Mouse (Mus musculus): ENCODE data around the gene Ptgfr. TPM values are rescaled to one million over a fixed set of nuclear protein-coding genes. Genes with fewer than 3 reads are reported as not detected.

The Ptgfr gene
- 1.2 and 2.0 TPM in 2 replicates for polyA plus RNA-seq (2015; fragmentation: Nextera tagmentation; extraction: Ambion mirVana)

DNA sequence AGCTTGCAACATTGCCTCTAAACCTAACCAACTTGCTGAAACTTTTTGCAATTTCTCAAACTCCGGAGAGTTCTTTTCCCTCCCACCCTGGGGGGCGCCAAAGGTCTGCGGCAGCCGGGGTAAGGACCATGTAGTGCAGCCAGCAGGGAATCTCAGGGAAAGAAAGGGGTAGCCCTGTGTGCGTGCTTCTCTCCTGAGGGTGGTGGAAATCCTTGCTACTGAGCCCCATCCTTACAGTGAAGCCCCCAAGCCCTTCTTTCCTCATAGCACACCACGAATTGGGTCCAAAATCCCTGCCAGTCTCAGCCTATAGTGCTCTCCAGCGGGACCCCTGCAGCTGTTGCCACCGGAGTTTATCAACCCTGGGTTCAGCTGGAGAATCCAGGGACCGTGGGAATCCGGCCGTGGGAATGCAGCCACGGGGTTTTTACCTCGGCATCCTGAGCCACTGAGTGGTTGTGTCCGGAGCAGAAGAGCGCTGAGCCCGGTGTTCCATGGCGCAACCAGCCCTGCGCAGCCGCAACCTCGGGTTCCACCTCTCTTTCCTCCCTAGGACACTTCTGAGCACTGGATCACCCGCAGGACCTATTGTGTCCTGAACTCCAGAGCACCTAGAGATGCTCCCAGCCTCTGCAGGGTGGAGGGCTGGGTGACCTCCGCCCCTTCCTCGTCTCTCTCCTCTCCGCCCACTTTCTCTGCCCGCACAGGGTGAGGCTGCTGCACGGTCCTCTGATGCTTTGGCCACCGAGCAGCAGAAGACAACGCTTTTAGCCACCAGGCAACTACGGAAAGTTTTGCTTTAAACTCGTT is at the start of gene Ptgfr:
Gene Ptgfr (minus strand): TSS at position 760 of the 810 bp plus-strand sequence.
- H3K9ac ChIP-seq (ENCODE audit: low read depth, low read length): peak within 1 kb of the TSS; percentile 54
- H3K9me3 ChIP-seq (ENCODE audit: control insufficient read depth, low read length): no peaks in the 10 kb centered on the region
- no peaks in the 10 kb centered on the region for H3K27me3 ChIP-seq (replicated peaks; ENCODE audit: control insufficient read depth, insufficient read depth, low read length)
- H3K27ac ChIP-seq (ENCODE audit: low read depth, low read length): no peak within 1 kb of the TSS
- no peaks in the 10 kb centered on the region for H3K36me3 ChIP-seq (ENCODE audit: control insufficient read depth, insufficient read depth, low read length)
- H3K4me2 ChIP-seq (ENCODE audit: low read length): peak within 1 kb of the TSS; percentile 74
- WGBS: under 1% methylated on average over 30 of the region's 30 CpGs
- peaks cover 7% of the 10 kb centered on the region for H3K4me1 ChIP-seq (ENCODE audit: control insufficient read depth, insufficient read depth, low read depth, low read length)
- ATAC-seq: peak; percentile 91
- peak within 1 kb of the TSS; percentile 47 for H3K4me3 ChIP-seq (ENCODE audit: low read length)

DNA sequence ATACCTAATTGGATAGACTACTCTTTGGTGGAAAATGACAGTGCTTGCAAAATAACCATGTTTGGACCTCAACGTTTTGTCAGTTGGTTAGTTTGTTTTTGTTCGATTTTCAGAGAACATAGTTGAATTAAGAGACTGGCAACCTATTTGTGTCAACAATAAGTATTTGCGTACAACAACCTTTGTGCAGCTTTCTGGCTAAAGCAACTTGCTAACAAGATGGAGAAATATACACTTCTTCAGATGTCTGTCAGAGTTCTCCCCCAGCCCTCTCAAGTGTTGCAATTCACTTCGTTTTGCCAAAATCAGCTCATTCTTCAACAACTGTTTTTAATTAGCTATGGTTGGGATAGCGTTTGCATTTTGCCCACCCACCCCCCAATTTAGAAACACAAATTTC is 46.5 kb upstream of the Ptgfr start:
- H3K27me3 ChIP-seq (replicated peaks; ENCODE audit: control insufficient read depth, insufficient read depth, low read length): no peaks in the 10 kb centered on the region
- 77% methylated on average over 5 of the region's 5 CpGs for WGBS
- no peak overlapping the region for H3K4me2 ChIP-seq (ENCODE audit: low read length)
- no peaks in the 10 kb centered on the region for H3K9me3 ChIP-seq (ENCODE audit: control insufficient read depth, low read length)
- no peak overlapping the region for H3K4me3 ChIP-seq (ENCODE audit: low read length)
- ATAC-seq: no peak
- H3K4me1 ChIP-seq (ENCODE audit: control insufficient read depth, insufficient read depth, low read depth, low read length): no peaks in the 10 kb centered on the region
- no peak overlapping the region for H3K9ac ChIP-seq (ENCODE audit: low read depth, low read length)
- no peaks in the 10 kb centered on the region for H3K36me3 ChIP-seq (ENCODE audit: control insufficient read depth, insufficient read depth, low read length)
- H3K27ac ChIP-seq (ENCODE audit: low read depth, low read length): no peak overlapping the region

DNA sequence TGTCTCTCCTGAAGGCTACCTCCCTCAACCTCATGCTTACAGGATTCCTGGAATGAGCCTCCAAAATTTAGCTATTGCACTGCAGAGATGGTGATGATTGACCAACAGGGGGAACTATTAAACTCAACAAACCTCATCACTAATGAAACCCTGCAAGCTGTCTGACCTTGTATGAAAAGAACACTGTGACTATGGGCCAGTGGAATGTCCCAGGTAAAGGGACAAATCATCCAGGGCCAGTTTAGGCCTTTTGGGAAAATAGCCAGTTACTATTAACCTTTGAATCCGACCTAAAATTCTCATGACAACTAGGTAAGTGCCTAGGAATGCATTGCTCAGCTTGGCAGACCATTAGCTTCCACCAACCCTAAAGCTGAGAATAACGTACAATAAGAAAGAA is 42.6 kb upstream of the Ptgfr start:
- Histone ChIP-seq H3K27ac (ENCODE audit: low read depth, low read length) (no peak overlapping the region), H3K4me1 (ENCODE audit: control insufficient read depth, insufficient read depth, low read depth, low read length) (no peaks in the 10 kb centered on the region), H3K9me3 (ENCODE audit: control insufficient read depth, low read length) (no peaks in the 10 kb centered on the region), H3K9ac (ENCODE audit: low read depth, low read length) (no peak overlapping the region), H3K27me3 (replicated peaks; ENCODE audit: control insufficient read depth, insufficient read depth, low read length) (no peaks in the 10 kb centered on the region), H3K36me3 (ENCODE audit: control insufficient read depth, insufficient read depth, low read length) (no peaks in the 10 kb centered on the region), H3K4me3 (ENCODE audit: low read length) (no peak overlapping the region), H3K4me2 (ENCODE audit: low read length) (no peak overlapping the region)
- 82% methylated on average over 2 of the region's 2 CpGs for WGBS
- no peak for ATAC-seq

DNA sequence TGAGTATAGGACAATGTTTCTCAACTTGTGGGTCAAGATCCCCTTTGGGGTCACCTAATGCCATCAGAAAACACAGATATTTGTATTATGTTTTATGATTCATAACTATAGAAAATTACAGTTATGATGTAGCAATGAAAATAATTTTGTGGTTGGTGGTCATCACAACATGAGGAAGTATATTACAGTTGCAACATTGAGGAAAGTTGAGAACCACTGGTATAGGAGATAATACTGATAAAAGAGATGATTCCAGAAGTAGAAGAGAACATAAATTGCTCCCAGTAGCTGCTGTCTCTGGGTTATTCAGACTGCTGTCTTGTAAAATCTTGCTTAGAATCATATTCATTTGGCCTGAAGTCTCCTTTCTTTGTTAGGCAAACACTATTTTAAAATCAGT is 31.5 kb upstream of the Ptgfr start:
- Histone ChIP-seq H3K36me3 (ENCODE audit: control insufficient read depth, insufficient read depth, low read length) (no peaks in the 10 kb centered on the region), H3K27ac (ENCODE audit: low read depth, low read length) (no peak overlapping the region), H3K27me3 (replicated peaks; ENCODE audit: control insufficient read depth, insufficient read depth, low read length) (no peaks in the 10 kb centered on the region), H3K4me3 (ENCODE audit: low read length) (no peak overlapping the region), H3K9ac (ENCODE audit: low read depth, low read length) (no peak overlapping the region), H3K9me3 (ENCODE audit: control insufficient read depth, low read length) (no peaks in the 10 kb centered on the region), H3K4me1 (ENCODE audit: control insufficient read depth, insufficient read depth, low read depth, low read length) (no peaks in the 10 kb centered on the region), H3K4me2 (ENCODE audit: low read length) (no peak overlapping the region)
- ATAC-seq: no peak

DNA sequence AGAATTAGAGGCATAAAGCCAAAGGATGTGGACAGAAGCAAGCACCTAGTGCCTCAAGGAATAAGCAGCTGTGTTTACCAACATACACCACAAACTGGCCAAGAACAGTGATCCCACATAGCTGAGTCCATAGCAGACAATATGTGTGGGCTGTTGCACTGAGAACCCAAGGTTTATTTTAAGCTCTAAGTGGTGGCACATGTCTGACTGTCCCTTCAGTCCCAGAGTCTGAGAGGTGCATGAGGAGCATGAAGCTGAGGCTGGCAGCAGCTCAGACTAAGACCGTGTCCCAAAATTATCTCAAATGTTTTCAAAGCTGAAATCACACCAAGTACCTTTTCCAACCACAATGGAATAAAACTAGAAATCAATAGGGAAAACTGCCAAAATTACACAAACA is 13.9 kb upstream of the Ptgfr start:
- Histone ChIP-seq H3K27me3 (replicated peaks; ENCODE audit: control insufficient read depth, insufficient read depth, low read length) (no peaks in the 10 kb centered on the region), H3K27ac (ENCODE audit: low read depth, low read length) (no peak overlapping the region), H3K4me1 (ENCODE audit: control insufficient read depth, insufficient read depth, low read depth, low read length) (no peaks in the 10 kb centered on the region), H3K36me3 (ENCODE audit: control insufficient read depth, insufficient read depth, low read length) (no peaks in the 10 kb centered on the region), H3K4me3 (ENCODE audit: low read length) (no peak overlapping the region), H3K9ac (ENCODE audit: low read depth, low read length) (no peak overlapping the region), H3K4me2 (ENCODE audit: low read length) (no peak overlapping the region), H3K9me3 (ENCODE audit: control insufficient read depth, low read length) (no peaks in the 10 kb centered on the region)
- ATAC-seq: no peak
- WGBS: 90% methylated on average over 1 of the region's 1 CpGs

DNA sequence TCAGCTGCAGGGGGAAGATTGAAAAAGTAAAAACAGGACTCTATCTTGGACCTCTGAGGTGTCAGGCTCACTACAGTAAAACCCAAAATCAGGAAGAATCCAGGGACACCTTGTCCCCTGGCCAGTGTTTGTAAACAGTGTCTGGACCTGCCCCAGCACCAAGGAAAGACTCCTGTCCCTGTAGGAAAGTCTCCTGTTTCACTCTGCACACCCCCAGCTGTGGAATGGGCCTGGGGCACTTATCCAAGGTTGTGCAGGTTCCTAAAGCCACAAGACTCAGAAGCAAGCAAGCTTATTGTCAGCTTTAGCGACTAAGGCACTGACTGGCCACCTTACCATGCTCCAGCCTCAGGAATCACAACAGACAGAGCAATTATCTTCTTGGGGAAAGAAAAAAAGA is 13.2 kb upstream of the Ptgfr start:
- no peak overlapping the region for H3K9ac ChIP-seq (ENCODE audit: low read depth, low read length)
- no peaks in the 10 kb centered on the region for H3K9me3 ChIP-seq (ENCODE audit: control insufficient read depth, low read length)
- no peaks in the 10 kb centered on the region for H3K4me1 ChIP-seq (ENCODE audit: control insufficient read depth, insufficient read depth, low read depth, low read length)
- H3K27me3 ChIP-seq (replicated peaks; ENCODE audit: control insufficient read depth, insufficient read depth, low read length): no peaks in the 10 kb centered on the region
- 70% methylated on average over 1 of the region's 1 CpGs for WGBS
- no peak overlapping the region for H3K4me3 ChIP-seq (ENCODE audit: low read length)
- no peak overlapping the region for H3K4me2 ChIP-seq (ENCODE audit: low read length)
- no peak overlapping the region for H3K27ac ChIP-seq (ENCODE audit: low read depth, low read length)
- H3K36me3 ChIP-seq (ENCODE audit: control insufficient read depth, insufficient read depth, low read length): no peaks in the 10 kb centered on the region
- ATAC-seq: no peak

DNA sequence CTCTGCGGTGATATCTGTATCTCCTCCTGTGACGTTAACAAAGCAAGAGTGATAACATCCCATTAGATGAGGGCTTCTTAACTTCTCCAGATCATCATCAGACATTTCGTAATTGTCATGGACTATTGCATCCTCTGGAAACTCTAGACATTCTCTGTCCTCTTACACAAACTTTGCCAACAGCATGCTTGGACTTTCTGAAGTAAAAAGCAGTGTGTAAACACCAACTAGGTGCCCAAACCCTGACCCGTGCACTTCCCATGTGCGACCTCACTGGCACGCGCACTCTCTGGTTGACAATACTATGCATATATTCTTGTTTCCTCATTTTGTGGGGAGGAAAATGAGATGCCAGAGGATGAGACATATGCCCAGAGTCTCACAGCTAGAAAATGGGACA is 8.9 kb upstream of the Ptgfr start:
- no peak overlapping the region for H3K9ac ChIP-seq (ENCODE audit: low read depth, low read length)
- no peaks in the 10 kb centered on the region for H3K36me3 ChIP-seq (ENCODE audit: control insufficient read depth, insufficient read depth, low read length)
- H3K9me3 ChIP-seq (ENCODE audit: control insufficient read depth, low read length): no peaks in the 10 kb centered on the region
- WGBS: 95% methylated on average over 7 of the region's 7 CpGs
- H3K4me2 ChIP-seq (ENCODE audit: low read length): no peak overlapping the region
- no peaks in the 10 kb centered on the region for H3K27me3 ChIP-seq (replicated peaks; ENCODE audit: control insufficient read depth, insufficient read depth, low read length)
- no peak overlapping the region for H3K27ac ChIP-seq (ENCODE audit: low read depth, low read length)
- ATAC-seq: no peak
- H3K4me1 ChIP-seq (ENCODE audit: control insufficient read depth, insufficient read depth, low read depth, low read length): no peaks in the 10 kb centered on the region
- H3K4me3 ChIP-seq (ENCODE audit: low read length): no peak overlapping the region

DNA sequence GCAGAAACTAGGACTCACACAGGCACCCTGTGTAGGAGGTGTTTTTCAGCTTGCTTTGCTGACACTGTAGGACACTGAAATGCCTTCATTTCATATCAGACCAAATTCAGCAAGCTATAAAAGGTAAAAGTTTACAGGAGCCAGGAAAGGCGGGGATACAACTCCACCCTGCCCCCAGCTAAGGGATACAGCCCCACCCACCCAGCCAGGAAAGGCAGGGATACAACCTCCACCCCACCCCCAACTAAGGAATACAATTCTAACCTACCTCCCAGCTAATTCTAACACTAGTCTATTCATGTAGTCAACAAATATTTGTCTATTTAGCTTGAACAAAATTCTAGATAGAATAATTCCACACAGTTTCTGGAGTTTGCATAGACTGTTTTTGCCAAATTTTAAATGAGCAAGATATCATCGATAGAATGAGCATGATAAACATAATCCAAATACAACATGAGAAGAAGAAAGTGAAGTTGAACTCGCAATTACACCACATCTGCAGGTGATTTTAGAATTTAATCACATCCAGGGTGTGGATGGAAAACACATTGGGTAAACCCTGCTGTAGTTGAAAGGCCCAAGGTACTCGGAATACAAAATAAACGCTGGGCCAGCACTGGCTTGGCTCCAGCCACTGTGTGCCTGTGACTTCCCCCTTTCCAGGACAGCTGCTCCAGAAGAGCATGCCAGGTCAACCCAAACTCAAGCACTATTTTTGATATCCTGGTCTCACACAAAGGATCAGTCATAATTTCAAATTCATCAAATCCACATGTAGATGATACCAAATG is 7.1 kb upstream of the Ptgfr start:
- Histone ChIP-seq H3K4me3 (ENCODE audit: low read length) (no peak overlapping the region), H3K9ac (ENCODE audit: low read depth, low read length) (no peak overlapping the region), H3K4me2 (ENCODE audit: low read length) (no peak overlapping the region), H3K27ac (ENCODE audit: low read depth, low read length) (no peak overlapping the region), H3K4me1 (ENCODE audit: control insufficient read depth, insufficient read depth, low read depth, low read length) (no peaks in the 10 kb centered on the region), H3K36me3 (ENCODE audit: control insufficient read depth, insufficient read depth, low read length) (no peaks in the 10 kb centered on the region), H3K27me3 (replicated peaks; ENCODE audit: control insufficient read depth, insufficient read depth, low read length) (no peaks in the 10 kb centered on the region), H3K9me3 (ENCODE audit: control insufficient read depth, low read length) (no peaks in the 10 kb centered on the region)
- 86% methylated on average over 5 of the region's 5 CpGs for WGBS
- ATAC-seq: no peak

DNA sequence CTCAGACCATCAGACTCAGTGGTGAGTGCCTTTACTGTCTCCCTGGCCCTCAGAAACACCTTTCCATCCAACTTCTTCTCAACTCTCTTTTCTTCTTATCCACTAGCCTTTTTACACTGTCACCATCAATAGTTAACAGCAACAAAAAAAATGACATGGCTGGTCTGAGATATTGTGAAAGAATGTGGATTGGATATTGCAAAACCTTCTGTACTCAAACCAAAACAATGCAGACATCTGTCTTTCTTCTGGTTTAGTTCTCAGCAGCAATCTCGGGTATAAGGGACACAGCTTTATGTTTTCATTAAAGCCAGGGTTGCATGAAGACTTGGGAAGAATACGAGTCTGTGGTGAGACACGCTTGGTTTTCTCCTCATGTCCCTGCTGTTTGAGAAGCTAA is 3.3 kb upstream of the Ptgfr start:
- no peak for ATAC-seq
- Histone ChIP-seq H3K9me3 (ENCODE audit: control insufficient read depth, low read length) (no peaks in the 10 kb centered on the region), H3K4me1 (ENCODE audit: control insufficient read depth, insufficient read depth, low read depth, low read length) (peaks cover 7% of the 10 kb centered on the region), H3K27me3 (replicated peaks; ENCODE audit: control insufficient read depth, insufficient read depth, low read length) (no peaks in the 10 kb centered on the region), H3K27ac (ENCODE audit: low read depth, low read length) (no peak overlapping the region), H3K4me2 (ENCODE audit: low read length) (no peak overlapping the region), H3K9ac (ENCODE audit: low read depth, low read length) (no peak overlapping the region), H3K4me3 (ENCODE audit: low read length) (no peak overlapping the region), H3K36me3 (ENCODE audit: control insufficient read depth, insufficient read depth, low read length) (no peaks in the 10 kb centered on the region)
- 65% methylated on average over 3 of the region's 3 CpGs for WGBS
